Mouse (Mus musculus) forebrain, embryonic 13.5 days (tissue): ENCODE measurements at regions not wholly inside any gene's neighbourhood (a gene's known extent, or its start where the extent isn't known, plus 50 kb on each side); places are given as distances from the start of the nearest gene placed in this dataset.

Experiments used
- ATAC-seq: fragments of 200-750 bp; cut with Nextera tagmentation; 2 replicates; pipeline ENCODE4 v1.8.0; 2017
- H3K27ac ChIP-seq: fragments of 300-500 bp; sonication (generic); 2 replicates; pipeline ENCODE4 v1.5.1; 2015; ENCODE audit warnings: inconsistent platforms, mild to moderate bottlenecking, moderate library complexity
- H3K27me3 ChIP-seq: fragments of 300-500 bp; sonication (generic); 2 replicates; pipeline ENCODE4 v1.6.1; 2015; ENCODE audit warnings: mild to moderate bottlenecking, inconsistent platforms
- H3K36me3 ChIP-seq: fragments of 300-500 bp; sonication (generic); 2 replicates; pipeline ENCODE4 v1.6.1; 2015; ENCODE audit warnings: mild to moderate bottlenecking, inconsistent platforms; ENCODE audit not compliant: poor library complexity, severe bottlenecking
- H3K4me1 ChIP-seq: fragments of 300-500 bp; sonication (generic); 2 replicates; pipeline ENCODE4 v1.6.1; 2015; ENCODE audit warnings: inconsistent platforms
- H3K4me2 ChIP-seq: fragments of 300-500 bp; sonication (generic); 2 replicates; pipeline ENCODE4 v1.6.1; 2015; ENCODE audit warnings: inconsistent platforms, mild to moderate bottlenecking, moderate library complexity
- H3K4me3 ChIP-seq: fragments of 300-500 bp; sonication (generic); 2 replicates; pipeline ENCODE4 v1.5.1; 2015; ENCODE audit warnings: mild to moderate bottlenecking, inconsistent platforms
- H3K9ac ChIP-seq: fragments of 300-500 bp; sonication (generic); 2 replicates; pipeline ENCODE4 v1.6.1; 2015; ENCODE audit warnings: mild to moderate bottlenecking, inconsistent platforms
- H3K9me3 ChIP-seq: fragments of 300-500 bp; sonication (generic); replicated peaks from 2 replicates; pipeline ENCODE4 v1.6.1; 2016; ENCODE audit warnings: inconsistent platforms
- WGBS: fragments of 180-500 bp; shearing (Covaris S2); methylation state at CpG from one replicate; pipeline ENCODE4 v1.1.7; 2015; 5-methylcytosine and 5-hydroxymethylcytosine counted together

DNA sequence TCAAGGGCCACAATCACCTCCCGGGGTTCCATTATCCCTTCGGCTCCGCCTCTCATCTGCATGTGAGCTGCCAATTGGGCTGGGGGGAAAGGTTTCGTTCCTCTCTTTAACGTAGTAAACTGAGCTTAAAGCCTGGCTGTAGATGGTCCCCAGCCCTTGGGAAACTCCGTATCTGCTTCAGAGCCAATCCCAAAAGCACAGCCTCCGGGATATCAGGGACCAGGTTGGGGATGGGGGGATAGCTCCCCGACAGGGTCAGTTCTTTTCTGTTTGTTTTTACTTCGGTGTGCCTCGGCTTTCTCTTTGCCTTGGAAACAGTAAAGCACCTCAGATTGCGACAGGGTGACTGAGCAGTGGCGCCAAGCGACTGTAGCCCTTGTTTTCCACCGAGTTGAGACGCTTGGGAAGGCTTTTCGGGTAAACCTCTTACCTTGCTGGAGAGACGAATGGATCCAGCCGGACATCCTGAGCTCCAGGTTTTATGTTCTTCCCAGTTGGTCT lies 64.5 kb downstream of the Tfap2c start:
- no peak for ATAC-seq
- H3K4me2 ChIP-seq: peak overlapping the region; percentile 59
- 2% methylated on average over 18 of the region's 18 CpGs for WGBS
- H3K4me1 ChIP-seq: peaks cover 20% of the 10 kb centered on the region
- peaks cover 16% of the 10 kb centered on the region; the same call in 1 of the 2 replicates for H3K27me3 ChIP-seq
- no peak overlapping the region for H3K27ac ChIP-seq
- H3K4me3 ChIP-seq: peak overlapping the region; percentile 29
- H3K36me3 ChIP-seq: no peaks in the 10 kb centered on the region
- no peaks in the 10 kb centered on the region for H3K9me3 ChIP-seq
- peak overlapping the region; percentile 40 for H3K9ac ChIP-seq

GRCm38 (mm10) chr2:172615148-172615547 lies 65.8 kb downstream of the Tfap2c start:
- Histone ChIP-seq H3K36me3 (no peaks in the 10 kb centered on the region), H3K4me2 (no peak overlapping the region), H3K9me3 (no peaks in the 10 kb centered on the region), H3K27me3 (peaks cover 16% of the 10 kb centered on the region; the same call in 1 of the 2 replicates), H3K4me3 (no peak overlapping the region), H3K9ac (no peak overlapping the region), H3K27ac (no peak overlapping the region), H3K4me1 (peaks cover 20% of the 10 kb centered on the region)
- no peak for ATAC-seq
- WGBS: 53% methylated on average over 2 of the region's 2 CpGs

DNA sequence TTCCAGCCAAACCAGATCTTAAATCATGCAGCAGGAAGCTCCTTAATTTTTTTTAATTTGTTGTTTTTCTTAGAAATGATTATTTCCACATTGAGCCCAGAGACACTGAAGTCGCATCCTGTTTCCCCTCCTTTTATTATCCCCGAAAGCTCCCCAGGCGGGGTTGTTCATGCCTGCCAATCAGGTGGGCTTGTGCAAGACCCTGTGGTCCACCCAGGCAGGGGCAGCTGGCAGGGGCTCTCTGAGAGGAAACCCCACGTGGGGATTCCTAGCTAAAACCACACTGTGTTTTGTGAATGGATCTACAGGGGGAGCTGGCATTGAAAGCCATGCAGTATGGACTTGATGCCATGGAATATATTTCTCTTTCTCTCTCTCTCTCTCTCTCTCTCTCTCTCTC lies 66.2 kb downstream of the Tfap2c start:
- peaks cover 21% of the 10 kb centered on the region for H3K4me1 ChIP-seq
- no peak overlapping the region for H3K9ac ChIP-seq
- peaks cover 16% of the 10 kb centered on the region; the same call in 1 of the 2 replicates for H3K27me3 ChIP-seq
- H3K4me3 ChIP-seq: no peak overlapping the region
- H3K27ac ChIP-seq: no peak overlapping the region
- no peak overlapping the region for H3K4me2 ChIP-seq
- 31% methylated on average over 4 of the region's 4 CpGs for WGBS
- no peaks in the 10 kb centered on the region for H3K9me3 ChIP-seq
- ATAC-seq: no peak
- H3K36me3 ChIP-seq: no peaks in the 10 kb centered on the region

DNA sequence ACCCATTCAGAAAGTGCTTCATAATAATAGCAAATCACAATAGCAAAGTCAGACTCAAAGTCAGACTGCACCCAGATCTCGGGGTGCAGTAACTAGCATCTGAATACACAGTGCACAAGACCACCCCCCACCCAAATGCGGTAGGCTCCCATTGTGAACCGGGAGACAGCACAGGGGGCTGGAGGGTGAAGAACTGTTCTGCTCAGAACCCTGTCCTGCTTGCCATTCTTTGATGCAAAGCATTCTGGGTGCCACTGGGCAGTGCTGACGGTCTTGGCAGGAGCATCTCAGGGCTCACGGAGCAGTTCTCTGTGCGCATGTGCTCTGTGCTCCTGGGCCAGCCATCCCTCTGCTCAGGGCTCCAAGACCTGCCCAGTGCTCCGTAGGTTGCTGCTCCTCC lies 69.8 kb downstream of the Tfap2c start:
- H3K4me1 ChIP-seq: peaks cover 24% of the 10 kb centered on the region
- 84% methylated on average over 7 of the region's 7 CpGs for WGBS
- ATAC-seq: no peak
- H3K9me3 ChIP-seq: no peaks in the 10 kb centered on the region
- H3K36me3 ChIP-seq: no peaks in the 10 kb centered on the region
- no peak overlapping the region for H3K9ac ChIP-seq
- H3K4me2 ChIP-seq: no peak overlapping the region
- H3K4me3 ChIP-seq: no peak overlapping the region
- H3K27ac ChIP-seq: no peak overlapping the region
- 0 out of 2 replicates have a peak, but pooled peaks cover 5% of the 10 kb centered on the region for H3K27me3 ChIP-seq

DNA sequence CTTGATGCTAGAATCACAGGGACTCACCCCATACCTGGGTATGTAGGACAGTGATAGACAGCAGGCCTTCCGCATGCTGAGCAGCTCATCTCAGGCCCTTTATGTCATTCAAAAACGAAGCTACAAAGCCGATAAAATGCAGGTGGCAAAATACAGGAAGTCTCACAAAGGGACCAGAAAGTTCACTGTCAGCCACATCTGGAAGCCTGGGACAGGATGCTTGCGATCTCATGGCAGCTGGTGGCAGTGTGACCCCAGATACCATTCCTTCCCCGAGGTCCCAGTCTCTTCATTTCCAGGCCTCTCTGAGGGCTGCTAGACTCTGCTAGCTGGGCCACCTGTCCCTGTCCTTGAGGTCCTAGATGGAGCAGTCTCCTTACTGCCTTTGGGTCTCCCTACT lies 70.6 kb downstream of the Tfap2c start:
- Histone ChIP-seq H3K4me1 (peaks cover 16% of the 10 kb centered on the region; the same call in 1 of the 2 replicates), H3K4me3 (no peak overlapping the region), H3K27me3 (0 out of 2 replicates have a peak, but pooled peaks cover 3% of the 10 kb centered on the region), H3K27ac (no peak overlapping the region), H3K9me3 (no peaks in the 10 kb centered on the region), H3K36me3 (no peaks in the 10 kb centered on the region), H3K4me2 (no peak overlapping the region), H3K9ac (no peak overlapping the region)
- ATAC-seq: no peak
- WGBS: 64% methylated on average over 5 of the region's 5 CpGs

DNA sequence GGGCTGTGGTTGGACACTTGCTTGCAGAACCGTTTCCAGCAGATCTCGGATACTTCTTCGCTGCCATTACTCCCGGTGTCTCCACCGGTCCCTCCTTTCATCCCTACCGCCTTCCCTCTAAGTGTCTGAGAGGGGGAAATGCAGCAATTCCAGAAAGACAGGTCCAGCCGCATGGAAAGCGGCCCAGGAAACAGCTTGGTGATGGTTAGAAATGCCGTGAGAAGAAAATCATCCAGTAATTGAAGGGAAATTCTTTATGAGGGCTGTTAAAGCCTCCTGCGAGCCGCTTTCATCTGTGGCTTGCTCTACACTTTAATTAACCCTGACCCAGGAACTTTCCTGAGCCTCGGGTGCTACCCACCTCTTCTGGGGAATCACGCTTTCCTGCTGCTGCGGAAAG lies 74.3 kb downstream of the Tfap2c start:
- no peaks in the 10 kb centered on the region for H3K27me3 ChIP-seq
- H3K27ac ChIP-seq: no peak overlapping the region
- WGBS: 10% methylated on average over 14 of the region's 14 CpGs
- ATAC-seq: no peak
- H3K4me1 ChIP-seq: peaks cover 20% of the 10 kb centered on the region; the same call in 1 of the 2 replicates
- peak overlapping the region; percentile 24 for H3K4me2 ChIP-seq
- H3K9ac ChIP-seq: no peak overlapping the region
- H3K4me3 ChIP-seq: no peak overlapping the region
- no peaks in the 10 kb centered on the region for H3K36me3 ChIP-seq
- no peaks in the 10 kb centered on the region for H3K9me3 ChIP-seq

DNA sequence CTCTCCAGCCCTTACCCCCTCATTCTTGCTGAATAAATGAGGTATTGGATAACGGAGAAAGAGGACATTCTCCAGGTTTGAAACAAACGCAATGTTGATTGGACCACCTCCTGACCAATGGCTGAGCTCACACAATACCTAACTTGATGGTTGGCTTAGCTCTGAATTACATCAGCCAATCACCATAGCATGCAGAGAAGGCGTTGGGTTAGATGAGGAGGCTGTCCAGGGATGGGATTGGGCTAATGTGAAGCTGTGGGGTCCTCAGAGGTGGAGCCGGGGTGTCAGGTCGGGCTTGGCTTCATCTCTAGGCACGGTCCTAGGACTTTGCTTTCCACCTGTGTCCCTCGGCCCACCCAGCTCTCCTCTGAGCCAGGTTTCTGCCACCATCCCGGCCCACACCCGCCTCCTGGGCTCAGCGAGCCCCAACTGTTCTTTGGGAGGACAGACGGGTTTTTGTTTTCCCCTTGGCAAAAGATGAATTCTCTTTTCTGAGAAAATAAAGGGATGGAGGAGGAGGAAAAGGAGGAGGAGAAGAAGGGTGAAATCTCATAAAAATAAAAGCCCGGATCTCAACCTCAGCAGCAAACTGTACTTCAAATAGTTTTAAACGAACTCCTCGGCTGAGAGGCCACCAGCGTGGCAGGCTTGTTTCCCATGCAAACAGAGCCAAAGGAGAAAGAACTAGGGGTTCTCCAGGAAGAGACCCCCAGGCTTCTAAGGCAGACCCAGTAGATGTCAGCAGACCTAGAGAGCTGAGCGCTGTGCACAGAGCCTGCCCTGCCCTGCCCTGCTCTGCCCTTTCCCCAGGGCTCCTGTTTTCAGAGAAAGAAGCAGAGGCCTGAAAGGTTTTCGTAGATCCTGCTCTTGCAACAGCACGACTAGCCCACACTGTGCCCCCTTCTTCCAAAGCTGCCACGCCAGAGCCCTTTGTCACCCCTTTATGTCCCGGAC lies 78.2 kb downstream of the Tfap2c start:
- Histone ChIP-seq H3K9me3 (no peaks in the 10 kb centered on the region), H3K27me3 (no peaks in the 10 kb centered on the region), H3K4me3 (no peak overlapping the region), H3K4me2 (no peak overlapping the region), H3K36me3 (no peaks in the 10 kb centered on the region), H3K27ac (peak overlapping the region; percentile 40), H3K4me1 (peaks cover 17% of the 10 kb centered on the region; the same call in 1 of the 2 replicates), H3K9ac (no peak overlapping the region)
- ATAC-seq: 0 out of 2 replicates have a peak, but pooled peaks have one; percentile 48
- WGBS: 58% methylated on average over 20 of the region's 20 CpGs

DNA sequence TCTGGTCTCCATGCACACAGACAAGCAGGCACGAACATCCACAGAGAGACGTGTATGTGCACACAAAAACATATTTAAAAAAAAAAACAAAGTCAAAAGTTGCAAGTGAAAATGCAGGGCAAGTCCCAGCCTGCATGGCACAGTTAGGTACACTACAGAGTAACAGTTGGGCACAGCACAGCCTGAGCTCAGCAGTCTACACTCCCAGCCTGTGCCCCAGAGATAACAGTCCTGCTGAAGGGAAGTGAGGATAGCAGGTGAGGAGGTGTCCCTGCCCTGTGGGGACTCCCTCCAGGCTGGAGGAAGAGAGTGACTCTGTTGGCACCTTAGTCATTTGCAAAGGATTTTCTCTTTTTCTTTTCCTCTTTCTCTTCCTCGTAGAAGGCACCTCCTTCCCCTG lies 80.9 kb downstream of the Tfap2c start:
- Histone ChIP-seq H3K4me1 (peaks cover 8% of the 10 kb centered on the region; the same call in 1 of the 2 replicates), H3K27me3 (no peaks in the 10 kb centered on the region), H3K4me3 (no peak overlapping the region), H3K9ac (no peak overlapping the region), H3K9me3 (no peaks in the 10 kb centered on the region), H3K27ac (no peak overlapping the region), H3K4me2 (no peak overlapping the region), H3K36me3 (no peaks in the 10 kb centered on the region)
- WGBS: 73% methylated on average over 3 of the region's 3 CpGs
- no peak for ATAC-seq

DNA sequence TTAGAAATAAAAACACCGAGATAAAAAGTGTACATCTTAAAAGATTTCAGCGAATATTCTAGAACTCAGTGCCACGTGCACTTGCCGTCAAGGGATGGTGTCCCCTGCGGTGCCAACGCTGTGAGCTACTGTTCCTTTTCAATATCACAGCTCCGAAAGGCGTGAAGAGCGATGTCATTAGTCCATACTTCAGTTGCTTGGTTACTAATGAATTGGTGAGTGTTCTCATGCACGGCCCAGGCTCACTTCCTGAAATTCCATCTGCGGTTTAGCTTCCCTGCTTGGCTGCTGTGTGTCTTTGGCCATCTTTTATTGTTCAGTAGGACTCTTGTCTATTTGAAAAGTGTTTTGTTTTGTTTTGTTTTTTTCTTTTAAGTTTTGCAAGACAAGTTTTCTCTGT lies 93.2 kb downstream of the Tfap2c start:
- H3K4me2 ChIP-seq: no peak overlapping the region
- no peak overlapping the region for H3K9ac ChIP-seq
- peaks cover 7% of the 10 kb centered on the region; the same call in 1 of the 2 replicates for H3K4me1 ChIP-seq
- H3K36me3 ChIP-seq: no peaks in the 10 kb centered on the region
- H3K27ac ChIP-seq: no peak overlapping the region
- ATAC-seq: no peak
- no peak overlapping the region for H3K4me3 ChIP-seq
- H3K27me3 ChIP-seq: no peaks in the 10 kb centered on the region
- no peaks in the 10 kb centered on the region for H3K9me3 ChIP-seq
- 36% methylated on average over 11 of the region's 11 CpGs for WGBS

DNA sequence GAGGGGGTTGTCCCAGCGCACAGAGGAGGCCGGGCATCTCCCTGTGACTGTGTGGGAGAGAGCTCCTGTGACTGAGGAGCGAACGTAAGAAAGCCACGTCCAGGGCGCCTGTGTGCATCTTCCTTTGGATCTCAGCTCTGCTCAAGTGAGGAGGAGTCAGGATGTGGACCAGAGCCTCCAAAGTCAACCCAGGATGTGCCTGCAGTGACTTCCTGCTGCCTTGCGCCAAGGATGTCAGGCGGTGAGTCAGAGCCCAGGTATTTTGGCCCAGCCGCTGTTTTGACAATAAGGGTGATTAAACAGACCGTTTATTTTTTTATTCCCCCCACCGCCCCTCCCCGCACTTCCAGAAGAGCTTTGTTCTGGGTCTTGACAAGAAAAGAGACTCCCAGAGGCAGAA lies 94.5 kb downstream of the Tfap2c start:
- ATAC-seq: no peak
- WGBS: 31% methylated on average over 12 of the region's 12 CpGs

GRCm38 (mm10) chr2:172644451-172644850 lies 95.1 kb downstream of the Tfap2c start:
- 55% methylated on average over 6 of the region's 6 CpGs for WGBS
- Histone ChIP-seq H3K36me3 (no peaks in the 10 kb centered on the region), H3K27me3 (no peaks in the 10 kb centered on the region), H3K27ac (no peak overlapping the region), H3K4me2 (no peak overlapping the region), H3K9me3 (no peaks in the 10 kb centered on the region), H3K9ac (no peak overlapping the region), H3K4me1 (peaks cover 7% of the 10 kb centered on the region; the same call in 1 of the 2 replicates), H3K4me3 (no peak overlapping the region)
- ATAC-seq: no peak

More for the DNA sequence above, 94.5 kb downstream of the Tfap2c start:
- Histone ChIP-seq H3K9me3 (no peaks in the 10 kb centered on the region), H3K27ac (no peak overlapping the region), H3K36me3 (no peaks in the 10 kb centered on the region), H3K4me1 (peaks cover 7% of the 10 kb centered on the region; the same call in 1 of the 2 replicates), H3K4me3 (no peak overlapping the region), H3K9ac (no peak overlapping the region), H3K4me2 (no peak overlapping the region), H3K27me3 (no peaks in the 10 kb centered on the region)

DNA sequence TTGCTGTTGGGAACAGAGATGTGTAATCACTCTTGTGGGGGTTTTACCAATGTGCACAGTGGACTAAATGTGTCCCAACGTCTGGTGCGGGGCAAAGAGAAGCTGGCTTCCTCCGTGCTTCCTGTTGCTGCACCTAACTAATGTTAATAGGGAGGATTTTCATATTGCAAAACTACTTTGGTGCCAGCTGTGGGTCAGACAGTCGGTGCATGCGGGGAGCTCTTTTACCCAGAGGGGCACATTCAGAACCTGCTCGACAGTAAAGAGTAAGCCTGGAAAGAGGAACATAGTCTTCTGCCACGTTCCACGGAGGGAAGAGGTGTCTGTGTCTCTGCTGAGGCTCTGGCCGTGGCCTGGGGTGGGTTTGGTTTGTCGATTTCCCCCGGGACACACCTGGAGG lies 98.7 kb downstream of the Tfap2c start:
- 83% methylated on average over 11 of the region's 11 CpGs for WGBS
- no peaks in the 10 kb centered on the region for H3K27me3 ChIP-seq
- peaks cover 11% of the 10 kb centered on the region; the same call in 1 of the 2 replicates for H3K4me1 ChIP-seq
- no peak overlapping the region for H3K4me2 ChIP-seq
- no peaks in the 10 kb centered on the region for H3K36me3 ChIP-seq
- H3K27ac ChIP-seq: no peak overlapping the region
- H3K4me3 ChIP-seq: no peak overlapping the region
- no peak overlapping the region for H3K9ac ChIP-seq
- ATAC-seq: no peak
- no peaks in the 10 kb centered on the region for H3K9me3 ChIP-seq
